Mouse (Mus musculus): ENCODE measurements around the gene Vti1a. TPM values are rescaled to one million over a fixed set of nuclear protein-coding genes. Genes with fewer than 3 reads are reported as not detected.

Gene Vti1a
- polyA plus RNA-seq, 1 experiment from 2014 or later: 31.6 TPM

GRCm38 (mm10) chr19:55315452-55316108 lies 515 bp upstream of the Vti1a start, which contains the start of gene Zdhhc6:
Gene Zdhhc6, minus strand, starts transcription at chr19:55316032.
- Histone ChIP-seq H3K36me3 (peaks cover 22% of the 10 kb centered on the region), H3K9ac (peak within 1 kb of the TSS; percentile 86), H3K4me2 (peak within 1 kb of the TSS; percentile 83), H3K4me3 (peak within 1 kb of the TSS; percentile 83), H3K9me3 (no peaks in the 10 kb centered on the region), H3K27ac (peak within 1 kb of the TSS; percentile 89), H3K27me3 (no peaks in the 10 kb centered on the region), H3K4me1 (peaks cover 32% of the 10 kb centered on the region)
- WGBS: 0% methylated on average over 60 of the region's 60 CpGs
- ATAC-seq (ENCODE audit: insufficient number of reproducible peaks, insufficient read depth, low FRiP score, low TSS enrichment, low read depth): peak; percentile 60; the same call in 1 of the 2 replicates

GRCm38 (mm10) chr19:55316901-55317300 lies 806 bp downstream of the Vti1a start:
- H3K4me1 ChIP-seq: peaks cover 32% of the 10 kb centered on the region
- H3K9ac ChIP-seq: peak overlapping the region; percentile 86
- H3K4me2 ChIP-seq: peak overlapping the region; percentile 83
- peaks cover 8% of the 10 kb centered on the region for H3K36me3 ChIP-seq
- H3K27ac ChIP-seq: no peak overlapping the region
- H3K4me3 ChIP-seq: peak overlapping the region; percentile 83
- 48% methylated on average over 10 of the region's 10 CpGs for WGBS
- no peaks in the 10 kb centered on the region for H3K27me3 ChIP-seq
- no peak for ATAC-seq (ENCODE audit: insufficient number of reproducible peaks, insufficient read depth, low FRiP score, low TSS enrichment, low read depth)
- H3K9me3 ChIP-seq: no peaks in the 10 kb centered on the region

- H3K9ac ChIP-seq: no peak overlapping the region
- WGBS: 75% methylated on average over 3 of the region's 3 CpGs
- peaks cover 24% of the 10 kb centered on the region for H3K4me1 ChIP-seq
- H3K27me3 ChIP-seq: no peaks in the 10 kb centered on the region
- H3K36me3 ChIP-seq: peaks cover 19% of the 10 kb centered on the region
- H3K4me3 ChIP-seq: no peak overlapping the region
- H3K9me3 ChIP-seq: no peaks in the 10 kb centered on the region
- ATAC-seq (ENCODE audit: insufficient number of reproducible peaks, insufficient read depth, low FRiP score, low TSS enrichment, low read depth): no peak
- no peak overlapping the region for H3K27ac ChIP-seq
- H3K4me2 ChIP-seq: no peak overlapping the region
Measured at GRCm38 (mm10) chr19:55319036-55319435, 2.9 kb downstream of the Vti1a start.

GRCm38 (mm10) chr19:55319521-55319920 lies 3.4 kb downstream of the Vti1a start:
- no peak overlapping the region for H3K4me3 ChIP-seq
- no peaks in the 10 kb centered on the region for H3K27me3 ChIP-seq
- no peak overlapping the region for H3K4me2 ChIP-seq
- H3K36me3 ChIP-seq: peaks cover 23% of the 10 kb centered on the region
- no peak overlapping the region for H3K27ac ChIP-seq
- no peaks in the 10 kb centered on the region for H3K9me3 ChIP-seq
- WGBS: 78% methylated on average over 5 of the region's 5 CpGs
- H3K9ac ChIP-seq: no peak overlapping the region
- ATAC-seq (ENCODE audit: insufficient number of reproducible peaks, insufficient read depth, low FRiP score, low TSS enrichment, low read depth): no peak
- peaks cover 20% of the 10 kb centered on the region for H3K4me1 ChIP-seq

- Histone ChIP-seq H3K9me3 (no peaks in the 10 kb centered on the region), H3K27ac (no peak overlapping the region), H3K4me3 (no peak overlapping the region), H3K4me2 (no peak overlapping the region), H3K27me3 (no peaks in the 10 kb centered on the region), H3K9ac (no peak overlapping the region), H3K36me3 (peaks cover 24% of the 10 kb centered on the region), H3K4me1 (peaks cover 3% of the 10 kb centered on the region; the same call in 1 of the 2 replicates)
- ATAC-seq (ENCODE audit: insufficient number of reproducible peaks, insufficient read depth, low FRiP score, low TSS enrichment, low read depth): no peak
- 89% methylated on average over 8 of the region's 8 CpGs for WGBS
Measured at GRCm38 (mm10) chr19:55322604-55323003, 6.5 kb downstream of the Vti1a start.

GRCm38 (mm10) chr19:55327510-55327909 lies 11.4 kb downstream of the Vti1a start:
- Histone ChIP-seq H3K27me3 (no peaks in the 10 kb centered on the region), H3K27ac (no peak overlapping the region), H3K9me3 (no peaks in the 10 kb centered on the region), H3K36me3 (peaks cover 53% of the 10 kb centered on the region), H3K9ac (no peak overlapping the region), H3K4me3 (no peak overlapping the region), H3K4me2 (no peak overlapping the region), H3K4me1 (no peaks in the 10 kb centered on the region)
- 83% methylated on average over 4 of the region's 4 CpGs for WGBS
- ATAC-seq (ENCODE audit: insufficient number of reproducible peaks, insufficient read depth, low FRiP score, low TSS enrichment, low read depth): no peak

GRCm38 (mm10) chr19:55331776-55332175 lies 15.7 kb downstream of the Vti1a start:
- 0 out of 2 replicates have a peak, but pooled peaks cover 4% of the 10 kb centered on the region for H3K4me1 ChIP-seq
- no peak overlapping the region for H3K9ac ChIP-seq
- no peaks in the 10 kb centered on the region for H3K27me3 ChIP-seq
- H3K9me3 ChIP-seq: no peaks in the 10 kb centered on the region
- H3K36me3 ChIP-seq: peaks cover 32% of the 10 kb centered on the region
- H3K4me3 ChIP-seq: no peak overlapping the region
- WGBS: 91% methylated on average over 5 of the region's 5 CpGs
- no peak overlapping the region for H3K4me2 ChIP-seq
- no peak for ATAC-seq (ENCODE audit: insufficient number of reproducible peaks, insufficient read depth, low FRiP score, low TSS enrichment, low read depth)
- H3K27ac ChIP-seq: no peak overlapping the region

GRCm38 (mm10) chr19:55332641-55333268 lies 16.7 kb downstream of the Vti1a start:
- no peak overlapping the region for H3K9ac ChIP-seq
- no peaks in the 10 kb centered on the region for H3K9me3 ChIP-seq
- WGBS: 91% methylated on average over 8 of the region's 8 CpGs
- peak; percentile 82; the same call in 1 of the 2 replicates for ATAC-seq (ENCODE audit: insufficient number of reproducible peaks, insufficient read depth, low FRiP score, low TSS enrichment, low read depth)
- H3K27ac ChIP-seq: no peak overlapping the region
- no peak overlapping the region for H3K4me3 ChIP-seq
- H3K4me2 ChIP-seq: no peak overlapping the region
- H3K27me3 ChIP-seq: no peaks in the 10 kb centered on the region
- H3K36me3 ChIP-seq: peaks cover 32% of the 10 kb centered on the region
- H3K4me1 ChIP-seq: peaks cover 11% of the 10 kb centered on the region; the same call in 1 of the 2 replicates

GRCm38 (mm10) chr19:55335881-55336280 lies 19.8 kb downstream of the Vti1a start:
- Histone ChIP-seq H3K36me3 (peaks cover 7% of the 10 kb centered on the region), H3K4me2 (no peak overlapping the region), H3K4me3 (no peak overlapping the region), H3K9me3 (no peaks in the 10 kb centered on the region), H3K27ac (no peak overlapping the region), H3K9ac (no peak overlapping the region), H3K4me1 (peaks cover 17% of the 10 kb centered on the region), H3K27me3 (no peaks in the 10 kb centered on the region)
- ATAC-seq (ENCODE audit: insufficient number of reproducible peaks, insufficient read depth, low FRiP score, low TSS enrichment, low read depth): no peak
- 90% methylated on average over 1 of the region's 1 CpGs for WGBS

- no peak overlapping the region for H3K4me2 ChIP-seq
- H3K9me3 ChIP-seq: no peaks in the 10 kb centered on the region
- H3K27ac ChIP-seq: no peak overlapping the region
- 89% methylated on average over 12 of the region's 12 CpGs for WGBS
- H3K36me3 ChIP-seq: 0 out of 2 replicates have a peak, but pooled peaks cover 4% of the 10 kb centered on the region
- no peak for ATAC-seq (ENCODE audit: insufficient number of reproducible peaks, insufficient read depth, low FRiP score, low TSS enrichment, low read depth)
- H3K4me1 ChIP-seq: peaks cover 17% of the 10 kb centered on the region
- H3K27me3 ChIP-seq: no peaks in the 10 kb centered on the region
- H3K4me3 ChIP-seq: no peak overlapping the region
- H3K9ac ChIP-seq: no peak overlapping the region
Measured at GRCm38 (mm10) chr19:55336441-55336840, 20.3 kb downstream of the Vti1a start.

GRCm38 (mm10) chr19:55337066-55337465 lies 21.0 kb downstream of the Vti1a start:
- ATAC-seq (ENCODE audit: insufficient number of reproducible peaks, insufficient read depth, low FRiP score, low TSS enrichment, low read depth): no peak
- Histone ChIP-seq H3K9me3 (no peaks in the 10 kb centered on the region), H3K36me3 (no peaks in the 10 kb centered on the region), H3K4me2 (no peak overlapping the region), H3K9ac (no peak overlapping the region), H3K4me3 (no peak overlapping the region), H3K27ac (no peak overlapping the region), H3K4me1 (peaks cover 17% of the 10 kb centered on the region), H3K27me3 (no peaks in the 10 kb centered on the region)
- 70% methylated on average over 9 of the region's 9 CpGs for WGBS

- Histone ChIP-seq H3K9me3 (no peaks in the 10 kb centered on the region), H3K27ac (no peak overlapping the region), H3K36me3 (no peaks in the 10 kb centered on the region), H3K27me3 (no peaks in the 10 kb centered on the region), H3K4me3 (no peak overlapping the region), H3K4me2 (no peak overlapping the region), H3K9ac (no peak overlapping the region), H3K4me1 (peaks cover 17% of the 10 kb centered on the region)
- no peak for ATAC-seq (ENCODE audit: insufficient number of reproducible peaks, insufficient read depth, low FRiP score, low TSS enrichment, low read depth)
- WGBS: 88% methylated on average over 10 of the region's 10 CpGs
Measured at GRCm38 (mm10) chr19:55337664-55338063, 21.6 kb downstream of the Vti1a start.
